Mouse (Mus musculus): ENCODE results near the gene Npas2.
A peak's percentile ranks its signal among the peaks of the same experiment; 100 is the strongest.

GRCm38 (mm10) chr1:39373378-39373777, 179.8 kb downstream of the Npas2 start:
- TF ChIP-seq CTCF (IDR thresholded peaks at IDR 0.05; ENCODE audit: low read depth, low read length) (no peak), POLR2AphosphoS5 (IDR thresholded peaks at IDR 0.05; ENCODE audit: insufficient replicate concordance, low read depth, low read length) (peak; percentile 91; the same call in 1 of the 2 replicates)

Data from G1E (cell line).